Mouse (Mus musculus) mouse trophoblast stem cell (cell line): ENCODE measurements around the gene Noct.

Experiments used
- in situ Hi-C, 2 experiments: fragments of 300-500 bp; cut with MseI, MboI; formaldehyde crosslinking; loops; 2 replicates in 1 of 2; 3 replicates in 1 of 2; pipeline ENCODE4 v1.15.1; 2025

The Noct gene

DNA sequence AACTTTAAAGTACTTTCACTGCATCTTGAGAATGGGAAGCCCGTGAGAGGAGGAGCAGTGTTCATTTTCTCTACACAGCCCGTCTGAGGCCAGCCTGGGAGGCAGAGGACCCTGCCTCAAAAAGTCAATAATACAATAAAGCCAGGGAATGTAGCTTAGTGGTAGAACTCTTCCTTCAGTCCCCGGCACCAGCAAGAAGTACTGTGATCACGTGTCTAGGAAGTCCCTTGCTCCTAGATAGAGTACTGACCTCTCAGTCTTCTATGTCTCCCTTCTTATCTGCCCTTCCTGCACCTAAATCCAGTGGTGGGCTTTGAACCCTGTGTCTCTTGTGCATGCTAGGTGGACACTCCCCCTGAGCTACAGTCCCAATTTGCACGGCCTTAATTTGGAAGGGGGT, 6.6 kb downstream of the Noct start:
- in situ Hi-C loops, result loop anchor here in 1 of 2 experiments (10.0 kb wide), 1 partner anchor 124 kb away; no protein-coding TSS in a partner anchor

DNA sequence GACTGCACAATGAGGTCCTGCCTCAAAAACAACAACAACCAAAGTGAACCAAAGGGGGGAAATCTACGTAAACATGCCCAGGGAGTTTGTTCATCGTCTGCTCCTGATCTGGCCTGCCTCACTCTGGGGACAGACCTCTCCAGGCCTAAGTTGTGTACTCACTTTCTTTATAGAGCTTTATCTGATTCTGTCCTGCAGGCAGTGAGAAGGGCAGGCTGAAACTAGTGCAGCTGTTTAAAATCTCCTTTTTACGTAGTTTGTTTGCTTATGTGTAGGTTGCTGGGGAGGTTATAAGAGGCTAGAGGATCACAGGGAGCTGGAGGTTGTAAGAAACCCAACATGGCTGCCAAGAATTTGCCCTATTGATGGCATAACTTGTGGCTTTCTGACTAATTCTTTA, 7.3 kb downstream of the Noct start:
- in situ Hi-C loops, result loop anchor here in 1 of 2 experiments (10.0 kb wide), 1 partner anchor 123 kb away; no protein-coding TSS in a partner anchor

DNA sequence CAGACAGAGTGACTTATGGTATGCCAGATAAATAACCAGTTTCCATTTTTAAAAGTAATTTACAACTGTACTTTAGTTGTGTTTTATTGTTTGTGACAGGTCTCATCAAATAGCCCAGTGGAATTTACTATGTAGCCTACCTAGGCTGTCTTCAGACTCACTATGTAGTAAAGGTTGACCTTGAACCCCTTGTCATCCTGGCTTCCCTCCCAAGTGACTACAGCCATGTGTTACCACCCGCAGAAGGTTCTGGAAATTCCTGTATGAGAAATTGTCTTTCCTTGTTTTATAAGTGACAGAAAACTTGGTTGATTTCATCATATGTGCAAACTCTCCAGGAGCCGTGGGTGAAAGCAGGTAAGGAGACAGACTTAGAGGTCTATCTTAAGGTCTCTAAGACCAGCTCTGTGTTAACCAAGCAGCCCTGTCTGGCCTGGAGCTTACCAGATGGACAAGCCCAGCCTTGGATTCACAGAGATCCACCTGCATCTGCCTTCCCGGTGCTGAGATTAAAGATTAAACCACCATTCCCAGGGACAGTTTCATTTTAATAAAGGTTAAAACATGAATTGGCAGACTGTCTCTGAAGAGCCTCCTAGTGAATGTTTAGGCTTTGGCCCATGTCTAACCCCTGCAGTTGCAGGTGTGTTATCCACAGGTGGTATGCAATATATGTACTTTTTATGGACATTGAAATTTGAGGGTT, 8.1 kb downstream of the Noct start:
- in situ Hi-C loops, result loop anchor here in 1 of 2 experiments (10.0 kb wide), 1 partner anchor 122 kb away; no protein-coding TSS in a partner anchor

DNA sequence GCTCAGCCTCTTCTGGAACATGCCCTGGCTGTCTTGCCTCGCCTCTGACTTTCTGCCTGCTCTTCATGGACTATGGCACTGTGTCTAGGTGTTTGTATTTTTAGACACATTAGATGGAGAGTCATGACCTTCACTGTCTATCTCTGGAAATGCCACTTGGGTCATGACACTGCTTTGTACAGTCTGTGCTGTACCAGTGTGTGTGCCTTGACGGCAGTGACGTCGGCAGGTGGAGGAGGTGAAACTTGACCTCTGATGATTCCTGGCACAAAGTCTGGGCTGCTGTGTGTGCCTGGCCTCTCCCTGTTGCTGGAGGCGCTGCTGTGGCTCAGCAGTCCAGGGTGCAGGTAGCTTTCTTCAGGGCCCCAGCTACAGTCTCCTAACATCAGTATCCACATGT, 9.2 kb downstream of the Noct start:
- in situ Hi-C loops, result loop anchor here in 1 of 2 experiments (10.0 kb wide), 1 partner anchor 121 kb away; no protein-coding TSS in a partner anchor

DNA sequence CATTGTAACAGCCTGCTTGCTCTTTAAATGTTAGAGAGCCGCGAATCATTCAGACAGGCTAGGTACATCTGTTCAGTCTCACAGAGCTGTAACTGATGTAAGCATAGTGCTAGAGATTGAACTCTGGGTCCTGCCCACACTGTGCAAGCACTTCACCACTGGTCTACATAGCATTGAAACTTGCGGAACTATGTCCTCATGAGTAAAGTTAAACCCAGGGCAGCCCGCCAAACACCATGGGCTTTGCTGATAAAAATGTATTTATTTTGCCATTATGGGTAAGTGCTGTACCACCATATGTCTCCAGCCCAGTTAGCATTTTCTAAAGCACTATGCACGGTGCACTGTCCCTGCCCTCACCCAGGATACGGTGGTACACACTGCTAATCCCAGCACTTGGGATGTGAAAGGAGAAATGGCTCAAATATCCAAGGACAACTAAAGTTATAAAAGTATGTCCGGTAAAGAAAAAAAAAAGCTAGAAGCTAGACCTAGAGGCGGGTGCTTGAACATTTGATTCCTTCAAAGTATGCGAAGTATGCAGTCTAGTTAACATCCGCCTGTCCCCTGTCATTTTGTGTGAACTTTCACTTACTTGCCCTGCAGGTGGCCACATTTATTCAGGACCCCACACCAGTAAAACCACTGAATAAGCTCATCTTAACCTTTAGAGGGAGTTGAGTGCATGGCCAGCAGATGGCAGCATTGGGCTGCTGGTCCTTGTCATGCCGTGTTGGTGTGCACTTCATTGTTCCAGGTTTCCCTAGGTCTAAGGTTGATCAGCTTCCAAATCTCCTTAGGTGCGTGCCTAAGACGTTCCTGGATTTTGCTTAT, 9.9 kb downstream of the Noct start:
- in situ Hi-C loops, result loop anchor here in 1 of 2 experiments (10.0 kb wide), 1 partner anchor 121 kb away; no protein-coding TSS in a partner anchor

DNA sequence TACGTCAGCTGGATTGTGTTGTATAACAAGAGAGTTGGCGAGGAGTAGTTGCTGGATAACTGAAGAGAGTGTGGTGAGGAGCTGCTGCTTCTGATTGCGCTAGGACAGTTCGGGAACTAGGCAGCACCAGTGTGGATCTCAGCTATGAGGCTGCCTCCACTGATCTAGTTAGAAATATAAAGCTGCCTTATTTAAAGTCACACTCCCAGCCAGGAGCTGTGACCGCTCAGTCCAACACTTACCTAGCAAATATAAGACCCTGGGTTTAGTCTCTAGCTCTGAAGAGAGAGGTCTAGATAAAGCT, 10.5 kb downstream of the Noct start:
- in situ Hi-C loops, result loop anchor here in 1 of 2 experiments (10.0 kb wide), 1 partner anchor 120 kb away; no protein-coding TSS in a partner anchor

DNA sequence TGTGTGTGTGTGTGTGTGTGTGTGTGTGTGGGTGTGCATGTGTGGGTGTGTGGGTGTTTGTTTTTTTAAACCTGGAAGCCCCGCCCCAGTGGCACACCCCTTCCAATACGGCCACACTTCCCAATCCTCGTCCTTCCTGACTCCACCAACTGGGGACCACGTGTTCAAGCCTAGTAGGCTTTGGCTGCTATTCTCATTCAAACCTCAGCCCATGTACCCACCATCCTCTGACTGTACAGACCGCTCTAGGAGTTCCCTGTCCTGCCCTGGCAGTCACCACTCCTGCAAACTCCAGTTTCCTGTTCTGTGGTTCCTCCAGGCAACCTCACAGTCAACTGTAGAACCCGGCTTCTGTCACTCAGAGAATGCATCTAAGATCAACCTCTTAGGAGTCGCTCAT, 14.3 kb downstream of the Noct start:
- in situ Hi-C loops, result loop anchor here in 1 of 2 experiments (10.0 kb wide), 1 partner anchor 116 kb away; no protein-coding TSS in a partner anchor

DNA sequence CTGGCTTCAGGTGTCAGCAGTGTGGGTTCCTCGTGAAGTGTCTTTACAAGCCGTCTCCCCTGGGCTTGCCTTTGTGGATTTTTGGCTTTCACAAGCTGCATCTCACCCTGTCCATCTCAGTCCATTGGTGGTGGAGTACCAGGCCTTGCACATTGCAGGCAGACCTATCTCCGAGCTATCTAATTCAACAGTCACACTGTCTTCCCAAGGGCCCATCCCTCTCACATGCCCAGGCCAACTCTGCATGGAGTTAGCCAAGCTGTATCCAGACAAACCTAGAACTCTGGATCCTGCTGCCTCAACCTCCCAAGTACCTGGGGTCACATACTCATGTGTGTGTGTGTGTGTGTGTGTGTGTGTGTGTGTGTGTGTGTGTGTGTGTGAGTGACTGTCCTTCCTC, 15.3 kb downstream of the Noct start:
- in situ Hi-C loops, result loop anchor here in 1 of 2 experiments (10.0 kb wide), 1 partner anchor 115 kb away; no protein-coding TSS in a partner anchor

DNA sequence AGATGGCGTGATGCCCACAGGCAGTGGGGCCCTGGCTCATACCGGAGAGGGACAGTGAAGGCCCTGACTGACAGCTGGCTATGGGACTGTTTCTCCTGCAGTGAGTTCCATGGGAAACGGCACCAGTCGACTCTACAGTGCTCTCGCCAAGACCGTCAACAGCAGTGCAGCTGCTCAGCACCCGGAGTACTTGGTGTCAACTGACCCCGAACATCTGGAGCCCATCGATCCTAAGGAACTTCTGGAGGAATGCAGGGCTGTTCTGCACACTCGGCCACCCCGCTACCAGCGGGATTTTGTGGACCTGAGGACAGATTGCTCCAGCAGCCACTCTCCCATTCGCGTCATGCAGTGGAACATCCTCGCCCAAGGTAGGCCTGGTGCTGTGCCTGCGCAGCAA, 23.5 kb downstream of the Noct start:
- in situ Hi-C loops, result no loop called here

DNA sequence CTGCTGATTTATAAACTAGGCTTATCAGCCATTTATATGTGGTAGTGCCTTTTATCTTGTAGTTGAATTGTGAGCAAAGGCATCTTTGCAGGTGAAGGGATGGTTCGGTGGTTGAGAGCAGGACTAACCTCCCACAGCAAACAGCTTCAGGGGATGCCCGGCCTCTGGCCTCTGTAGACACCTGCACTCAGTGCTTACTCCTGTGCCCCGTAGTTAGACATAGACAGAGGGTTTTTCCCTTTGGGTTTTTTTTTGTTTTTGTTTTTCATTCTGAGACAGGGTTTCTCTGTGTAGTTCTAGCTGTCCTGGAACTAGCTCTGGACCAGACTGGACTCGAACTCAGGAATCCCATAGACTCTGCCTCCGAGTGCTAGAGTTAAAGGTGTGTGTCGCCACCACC, 24.4 kb downstream of the Noct start:
- in situ Hi-C loops, result no loop called here

DNA sequence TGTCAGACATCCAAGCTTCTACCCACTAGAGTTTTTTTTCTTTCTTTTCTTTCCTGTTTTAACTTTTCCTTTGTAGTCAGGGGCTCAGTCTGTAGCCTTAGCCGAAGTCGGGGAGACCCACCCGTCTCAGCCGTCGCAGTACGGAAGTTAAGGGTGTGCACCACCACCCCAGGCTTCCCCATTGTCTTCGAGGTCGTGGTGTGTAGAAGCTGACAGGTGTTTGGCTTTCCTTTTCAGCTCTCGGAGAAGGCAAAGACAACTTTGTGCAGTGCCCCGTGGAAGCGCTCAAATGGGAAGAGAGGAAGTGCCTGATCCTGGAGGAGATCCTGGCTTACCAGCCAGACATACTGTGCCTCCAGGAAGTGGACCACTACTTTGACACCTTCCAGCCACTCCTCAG, 25.2 kb downstream of the Noct start:
- in situ Hi-C loops, result no loop called here

DNA sequence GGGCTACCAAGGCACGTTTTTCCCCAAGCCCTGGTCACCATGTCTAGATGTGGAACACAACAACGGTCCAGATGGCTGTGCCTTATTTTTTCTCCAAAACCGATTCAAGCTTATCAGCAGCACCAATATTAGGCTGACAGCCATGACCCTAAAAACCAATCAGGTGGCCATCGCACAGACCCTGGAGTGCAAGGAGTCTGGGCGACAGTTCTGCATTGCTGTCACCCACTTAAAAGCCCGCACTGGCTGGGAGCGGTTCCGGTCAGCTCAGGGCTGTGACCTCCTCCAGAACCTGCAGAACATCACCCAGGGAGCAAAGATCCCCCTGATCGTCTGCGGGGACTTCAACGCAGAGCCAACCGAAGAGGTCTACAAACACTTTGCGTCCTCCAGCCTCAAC, 25.6 kb downstream of the Noct start:
- in situ Hi-C loops, result no loop called here

DNA sequence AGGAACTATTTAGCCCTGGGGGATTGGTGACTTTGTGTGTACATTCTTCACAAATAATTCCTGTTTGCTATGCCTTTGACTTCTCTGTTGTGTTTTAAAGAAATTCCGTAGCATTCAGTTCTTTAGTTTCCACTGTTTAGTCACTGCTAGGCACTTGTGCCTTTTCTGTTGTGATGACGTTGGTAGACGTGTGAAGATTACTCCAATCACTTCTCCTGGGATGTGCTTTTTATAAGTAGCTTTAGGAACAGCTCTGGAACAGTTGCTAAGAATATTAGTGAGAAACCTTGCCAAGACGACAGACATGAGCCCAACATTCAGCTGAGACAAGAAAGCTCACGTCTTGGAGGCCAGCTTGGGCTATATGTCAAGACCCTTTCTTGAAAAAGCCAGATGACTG, 26.8 kb downstream of the Noct start:
- in situ Hi-C loops, result no loop called here

DNA sequence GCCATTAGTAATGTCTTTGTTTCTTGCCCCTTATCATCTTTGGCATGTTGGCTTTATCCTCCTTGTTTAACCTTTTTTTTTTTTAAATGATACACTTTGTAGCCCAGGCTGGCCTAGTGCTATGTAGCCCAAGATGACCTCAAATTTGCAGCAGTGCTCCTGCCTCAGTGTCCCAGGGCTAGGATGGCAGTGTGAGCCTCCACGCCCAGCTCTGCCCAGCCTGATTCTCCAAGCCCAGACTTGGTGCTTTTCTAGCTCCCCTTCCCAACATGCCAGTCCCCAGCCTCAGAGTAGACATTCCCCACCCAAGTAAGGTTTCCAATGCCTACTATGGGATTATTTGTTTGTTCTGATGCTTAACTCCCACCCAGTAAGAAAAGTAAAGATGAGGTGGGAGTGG, 28.0 kb downstream of the Noct start:
- in situ Hi-C loops, result no loop called here

DNA sequence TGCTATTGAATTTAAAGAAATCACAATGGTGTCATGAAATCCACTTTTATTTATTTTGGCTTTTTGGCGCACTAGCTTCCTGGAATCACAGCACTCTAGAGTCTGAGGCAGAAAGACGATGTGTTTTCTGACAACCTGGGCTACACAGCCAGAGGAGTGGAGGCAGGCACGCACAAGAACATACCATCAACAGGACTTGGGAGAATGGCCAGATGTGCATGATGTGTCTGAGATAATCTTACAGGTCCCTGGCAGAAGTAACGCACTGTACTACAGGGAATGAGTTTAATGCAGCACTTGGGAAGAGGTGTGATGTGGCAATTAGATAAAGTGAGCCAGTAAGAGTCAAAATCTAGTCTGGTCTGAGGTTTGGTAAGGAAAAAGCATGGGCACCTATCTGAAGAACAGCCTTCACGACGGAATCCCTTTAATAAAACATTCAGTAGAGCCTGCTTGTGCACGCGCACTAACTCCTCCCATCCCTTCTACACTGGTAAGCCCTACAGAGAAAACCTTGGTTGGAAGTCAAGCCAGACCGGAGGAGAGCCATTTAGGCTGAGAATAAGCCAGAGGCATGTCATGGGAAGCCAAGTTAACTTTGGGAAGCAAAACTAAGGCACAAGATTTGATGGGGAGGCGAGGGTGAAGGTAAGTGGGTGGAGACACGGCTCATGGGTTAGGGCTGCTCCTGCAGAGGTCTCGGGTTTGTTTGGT, 28.6 kb downstream of the Noct start:
- in situ Hi-C loops, result no loop called here

DNA sequence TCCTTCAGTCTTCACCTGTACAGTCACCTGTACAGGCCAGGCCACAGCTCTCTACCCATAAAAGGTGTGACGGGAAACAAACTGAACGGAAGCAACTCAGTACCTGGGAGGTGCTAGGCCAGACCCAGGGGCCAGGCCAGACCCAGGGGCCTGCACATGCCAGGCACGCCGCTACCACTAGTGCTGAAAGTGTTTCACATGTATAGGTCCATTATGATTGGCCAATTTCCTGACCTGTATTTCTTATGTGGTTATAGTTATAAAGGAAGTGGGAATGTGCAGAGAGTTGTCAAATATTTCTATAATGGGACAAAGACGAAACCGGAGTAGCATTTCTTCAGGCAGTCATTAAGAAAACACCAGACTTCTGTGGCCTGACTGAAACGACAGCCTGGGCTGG, 30.5 kb downstream of the Noct start:
- in situ Hi-C loops, result no loop called here

DNA sequence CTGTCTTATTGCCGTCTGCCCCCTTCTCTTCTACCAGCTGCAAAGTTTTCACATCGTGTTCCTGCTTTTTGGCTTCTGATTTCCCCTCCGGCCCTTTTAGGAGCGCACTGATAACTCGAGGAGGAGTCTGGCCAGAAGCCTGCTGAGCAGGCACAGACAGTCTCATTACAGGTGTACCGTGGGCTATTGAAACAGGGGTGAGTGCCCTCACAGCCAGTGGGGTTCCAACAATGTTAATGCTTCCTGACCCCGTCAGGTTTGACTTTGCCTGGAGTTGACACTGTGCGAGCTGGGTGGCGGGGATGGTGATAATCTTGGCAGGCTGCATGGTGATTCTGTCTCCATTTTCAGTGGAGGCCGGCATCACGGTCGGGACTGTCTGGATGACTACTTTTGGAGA, 32.2 kb downstream of the Noct start:
- in situ Hi-C loops, result no loop called here

DNA sequence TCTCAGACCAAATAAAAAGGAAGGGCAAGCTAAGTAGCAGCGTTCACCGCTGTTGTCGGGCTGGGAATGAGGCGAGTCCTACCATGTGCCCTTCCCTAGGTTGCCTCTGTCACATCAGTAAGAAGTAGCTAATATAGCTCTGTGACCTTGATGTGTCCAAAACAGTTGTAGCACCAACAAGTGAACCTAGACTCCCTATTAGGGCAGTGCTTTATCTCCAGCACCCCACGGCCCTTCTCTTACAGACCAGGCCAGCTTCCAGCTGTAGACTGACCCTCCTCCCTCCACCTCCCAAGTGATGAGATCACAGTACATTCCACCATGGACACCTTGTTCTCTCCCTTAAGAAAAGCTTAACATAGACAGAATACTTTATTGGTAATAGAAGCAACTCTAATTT, 33.8 kb downstream of the Noct start:
- in situ Hi-C loops, result no loop called here

DNA sequence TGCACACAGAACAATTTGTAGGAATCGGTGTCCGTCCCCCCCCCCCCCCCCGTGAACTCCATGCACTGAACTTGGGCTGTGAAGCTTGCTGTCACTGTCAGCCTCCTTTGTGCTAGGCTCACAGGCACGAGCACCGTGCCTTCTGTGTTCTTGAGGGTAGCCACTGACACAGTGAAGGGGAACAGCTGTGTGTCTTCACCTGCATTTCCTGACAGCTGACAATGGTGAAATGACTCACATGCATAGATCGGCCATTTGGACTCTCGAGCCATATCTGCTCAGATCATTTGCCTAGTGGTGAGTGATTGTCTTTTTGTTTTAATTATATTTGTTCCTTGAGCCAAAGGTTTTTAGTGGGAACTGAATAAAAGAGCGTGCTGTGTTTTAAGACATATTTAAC, 38.7 kb downstream of the Noct start:
- in situ Hi-C loops, result no loop called here

DNA sequence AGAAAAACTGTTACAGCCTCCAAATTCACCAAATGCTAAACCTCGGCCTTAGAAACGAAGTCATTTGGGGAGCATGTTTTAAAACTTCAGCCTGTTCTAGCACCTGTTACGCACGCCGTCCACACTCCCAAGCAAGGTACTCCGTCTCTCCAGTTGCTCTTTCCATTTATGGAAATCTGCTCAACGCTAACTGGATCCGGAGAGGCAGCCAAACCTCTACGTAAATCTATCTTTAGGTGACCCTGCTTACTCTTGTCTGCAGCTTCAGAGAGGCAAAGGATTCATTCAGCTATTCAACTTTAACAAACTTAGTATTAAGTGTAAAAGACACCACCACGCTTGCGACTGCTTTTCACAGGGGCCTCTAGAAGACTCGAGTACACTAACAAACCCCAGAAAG, 44.2 kb downstream of the Noct start:
- in situ Hi-C loops, result no loop called here

DNA sequence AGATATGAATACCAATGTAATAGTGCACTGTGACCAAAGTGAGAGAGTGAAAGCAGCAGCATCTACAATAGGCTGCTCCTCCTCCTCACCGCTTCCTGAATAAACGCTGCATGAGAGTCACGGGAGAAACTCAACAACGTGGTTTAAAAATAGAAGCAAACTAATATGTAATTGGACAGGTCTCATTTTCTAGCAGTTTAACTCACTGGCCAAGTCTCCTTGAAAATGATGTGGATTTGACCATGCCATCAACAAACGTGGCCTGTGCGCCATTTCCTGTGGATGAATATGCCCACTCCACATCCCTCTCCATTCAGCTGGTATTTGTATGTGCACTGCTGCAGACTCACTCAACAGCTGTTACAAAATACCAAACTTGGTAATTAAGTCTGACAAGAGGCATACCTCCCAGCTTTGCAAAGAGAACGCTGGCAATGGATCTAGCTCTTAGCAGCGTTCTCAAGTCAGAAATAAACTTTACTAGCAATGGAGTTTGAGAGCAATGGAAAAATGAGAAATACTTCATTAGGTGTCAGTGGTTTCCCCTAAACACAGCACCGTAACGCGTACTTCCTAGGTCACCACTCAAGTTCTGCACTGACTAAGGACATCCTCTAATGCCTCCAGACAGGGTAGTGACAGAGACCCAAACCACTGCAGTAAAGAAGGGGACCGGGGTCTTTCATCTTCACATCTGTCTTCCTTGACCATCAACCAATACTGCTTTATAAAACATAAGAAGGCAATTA, 46.0 kb downstream of the Noct start:
- in situ Hi-C loops, result no loop called here
